Mouse (Mus musculus): ENCODE data around the gene Gm26897.
A peak's percentile ranks its signal among the peaks of the same experiment; 100 is the strongest.

The Gm26897 gene

GRCm38 (mm10) chr5:111733851-111734250, at the start of gene Gm26897:
Gene Gm26897 (plus strand): TSS chr5:111733924.
- DNase-seq, result no peak

- DNase-seq, result no peak
These were observed 46.4 kb upstream of the Gm26897 start for GRCm38 (mm10) chr5:111687370-111687769.

- no peak for DNase-seq
These were observed 45.1 kb upstream of the Gm26897 start for GRCm38 (mm10) chr5:111688584-111688983.

GRCm38 (mm10) chr5:111697996-111698395, 35.7 kb upstream of the Gm26897 start:
- DNase-seq, result no peak

- no peak for DNase-seq
These were observed 33.9 kb upstream of the Gm26897 start for GRCm38 (mm10) chr5:111699711-111700303.

- no peak for DNase-seq
These were observed 31.9 kb upstream of the Gm26897 start for GRCm38 (mm10) chr5:111701634-111702329.

- DNase-seq, result no peak
These were observed 30.1 kb upstream of the Gm26897 start for GRCm38 (mm10) chr5:111703586-111703985.

- no peak for DNase-seq
These were observed 29.4 kb upstream of the Gm26897 start for GRCm38 (mm10) chr5:111704326-111704725.

GRCm38 (mm10) chr5:111709195-111709901, 24.4 kb upstream of the Gm26897 start:
- no peak for DNase-seq

GRCm38 (mm10) chr5:111719018-111719417, 14.7 kb upstream of the Gm26897 start:
- DNase-seq, result no peak

- DNase-seq, result no peak
These were observed 13.0 kb upstream of the Gm26897 start for GRCm38 (mm10) chr5:111720726-111721125.

- peak; percentile 11 for DNase-seq
These were observed 9.0 kb upstream of the Gm26897 start for GRCm38 (mm10) chr5:111724713-111725112.

GRCm38 (mm10) chr5:111725195-111725920, 8.4 kb upstream of the Gm26897 start:
- no peak for DNase-seq

GRCm38 (mm10) chr5:111728411-111728810, 5.3 kb upstream of the Gm26897 start:
- no peak for DNase-seq

GRCm38 (mm10) chr5:111730560-111731167, 3.1 kb upstream of the Gm26897 start:
- DNase-seq, result no peak

- DNase-seq, result no peak
These were observed 1.5 kb upstream of the Gm26897 start for GRCm38 (mm10) chr5:111732194-111732593.

- no peak for DNase-seq
These were observed 5.8 kb downstream of the Gm26897 start for GRCm38 (mm10) chr5:111739480-111739879.

- no peak for DNase-seq
These were observed 6.9 kb downstream of the Gm26897 start for GRCm38 (mm10) chr5:111740384-111741275.

- no peak for DNase-seq
These were observed 7.6 kb downstream of the Gm26897 start for GRCm38 (mm10) chr5:111741352-111741751.

GRCm38 (mm10) chr5:111742290-111742898, 8.7 kb downstream of the Gm26897 start:
- DNase-seq, result no peak

- DNase-seq, result no peak
These were observed 15.9 kb downstream of the Gm26897 start for GRCm38 (mm10) chr5:111749599-111749998.

Measured in cerebellum, adult 11-12 months (tissue).